ENCODE assay signal across 8 mouse cellular contexts in genomic region chr2:90504731-90505171, GRCm38 (mm10).
A peak's percentile ranks its signal among the peaks of the same experiment; 100 is the strongest.
DNase-seq lines count a peak whose midpoint lies in the region; ATAC-seq and TF ChIP-seq lines count a peak whose summit lies in the region.

No protein-coding gene starts in this region.

- H3K9ac ChIP-seq in heart, adult 2 months (ENCODE audit: low read depth, low read length): no peak overlapping the region
- no peak overlapping the region for H3K9ac ChIP-seq in heart, embryonic 11.5 days (ENCODE audit: low read depth, low read length)
- no peak overlapping the region for H3K9ac ChIP-seq in lung, embryonic 14.5 days

- H3K27ac ChIP-seq in heart, adult 2 months: peak overlapping the region; percentile 34
- H3K27ac ChIP-seq in heart, embryonic 11.5 days (ENCODE audit: low read depth, low read length): no peak overlapping the region
- peak overlapping the region; percentile 73 for H3K27ac ChIP-seq in layer of hippocampus, adult 2 months
- no peak overlapping the region for H3K27ac ChIP-seq in lung, embryonic 14.5 days (ENCODE audit: low read depth)

- no peaks in the 10 kb centered on the region for H3K9me3 ChIP-seq in heart, embryonic 11.5 days (replicated peaks; ENCODE audit: control insufficient read depth, low read length)
- H3K9me3 ChIP-seq in lung, embryonic 14.5 days (ENCODE audit: low read depth, low read length): no peaks in the 10 kb centered on the region

- H3K4me2 ChIP-seq in heart, embryonic 11.5 days: no peak overlapping the region
- H3K4me2 ChIP-seq in lung, embryonic 14.5 days: no peak overlapping the region

- peaks cover 6% of the 10 kb centered on the region for H3K4me1 ChIP-seq in heart, adult 2 months (ENCODE audit: control insufficient read depth, insufficient read depth, low read length)
- H3K4me1 ChIP-seq in heart, embryonic 11.5 days (ENCODE audit: control insufficient read depth, insufficient read depth, low read length): 0 out of 2 replicates have a peak, but pooled peaks cover 2% of the 10 kb centered on the region
- H3K4me1 ChIP-seq in lung, embryonic 14.5 days (ENCODE audit: insufficient read depth): 0 out of 2 replicates have a peak, but pooled peaks cover 3% of the 10 kb centered on the region

- TF ChIP-seq EP300 in heart, adult 2 months (IDR thresholded peaks at IDR 0.05; ENCODE audit: insufficient read depth, low read depth, low read length): 0 out of 2 replicates have a peak, but pooled peaks have one; percentile 53

- ATAC-seq in heart, embryonic 11.5 days (replicated peaks; ENCODE audit: insufficient number of reproducible peaks, low FRiP score, low TSS enrichment): no peak
- no peak for ATAC-seq in lung, embryonic 14.5 days (ENCODE audit: insufficient read depth)

- H3K36me3 ChIP-seq in heart, adult 2 months (ENCODE audit: control insufficient read depth, insufficient read depth, low read length): no peaks in the 10 kb centered on the region
- H3K36me3 ChIP-seq in heart, embryonic 11.5 days (ENCODE audit: control insufficient read depth, insufficient read depth, low read length): no peaks in the 10 kb centered on the region
- no peaks in the 10 kb centered on the region for H3K36me3 ChIP-seq in lung, embryonic 14.5 days (ENCODE audit: insufficient read depth)

- intact Hi-C loops in heart, adult 2 months (cut with DNase I): no loop called here

- 27% methylated on average over 6 of the region's 6 CpGs for WGBS in heart, adult 2 months
- 74% methylated on average over 6 of the region's 6 CpGs for WGBS in heart, embryonic 11.5 days (ENCODE audit: insufficient replicate concordance)
- WGBS in lung, embryonic 14.5 days: 81% methylated on average over 6 of the region's 6 CpGs

- no peak overlapping the region for H3K4me3 ChIP-seq in heart, adult 2 months
- H3K4me3 ChIP-seq in heart, embryonic 11.5 days (ENCODE audit: low read depth, low read length): no peak overlapping the region
- H3K4me3 ChIP-seq in layer of hippocampus, adult 2 months: peak overlapping the region; percentile 16; the same call in 1 of the 2 replicates
- H3K4me3 ChIP-seq in lung, embryonic 14.5 days (ENCODE audit: low read depth, low read length): no peak overlapping the region

- DNase-seq in heart, adult 2 months: peak; percentile 75 to 85
- peak; percentile 24 for DNase-seq in adrenal gland, adult 8-10 months
- peak; percentile 66 to 74 for DNase-seq in frontal cortex, postnatal 14 days (ENCODE audit: low spot score in 2 of 2)
- peak; percentile 67 to 77 for DNase-seq in layer of hippocampus, adult 2 months (ENCODE audit: low spot score in 2 of 2)
- peak; percentile 18 for DNase-seq in lung, embryonic 14.5 days
- peak; percentile 75 for DNase-seq in skeletal muscle tissue, adult 2 months (ENCODE audit: low read depth, low spot score)
- DNase-seq in embryo, embryonic 11 days: no peak

- TF ChIP-seq CTCF in heart, adult 2 months (IDR thresholded peaks at IDR 0.05): peak; percentile 57
- TF ChIP-seq CTCF in layer of hippocampus, adult 2 months (conservative IDR thresholded peaks at IDR 0.05): peak; percentile 58
- TF ChIP-seq CTCF in lung, embryonic 14.5 days (IDR thresholded peaks at IDR 0.05; ENCODE audit: low read depth): peak; percentile 28; the same call in 1 of the 2 replicates

- H3K79me2 ChIP-seq in heart, adult 2 months (replicated peaks; ENCODE audit: control insufficient read depth, insufficient read depth, low read length): no peaks in the 10 kb centered on the region

- H3K27me3 ChIP-seq in heart, adult 2 months (ENCODE audit: control insufficient read depth, insufficient read depth, low read length): no peaks in the 10 kb centered on the region
- no peaks in the 10 kb centered on the region for H3K27me3 ChIP-seq in heart, embryonic 11.5 days (ENCODE audit: control insufficient read depth, insufficient read depth, low read length)
- no peaks in the 10 kb centered on the region for H3K27me3 ChIP-seq in lung, embryonic 14.5 days (ENCODE audit: insufficient read depth, low read length)

- TF ChIP-seq POLR2A in heart, adult 2 months (IDR thresholded peaks at IDR 0.05; ENCODE audit: insufficient read depth, low read depth, low read length): peak; percentile 42; the same call in 1 of the 2 replicates

Comparison
In these comparisons a context has a peak if more than half of its experiments do, and no peak if none do; other contexts are left out.
1. H3K27ac ChIP-seq: peak in heart, adult 2 months (single experiment) and layer of hippocampus, adult 2 months (single experiment); none in heart, embryonic 11.5 days (single experiment) and lung, embryonic 14.5 days (single experiment).
2. Peak in every context shown above with its lines, with median percentiles within 50 percentile points of each other: CTCF ChIP-seq.